Mouse (Mus musculus): ENCODE data around the gene Car11.
A peak's percentile ranks its signal among the peaks of the same experiment; 100 is the strongest.
"Not testable (repeated sequence)": the region's sequence is repeated elsewhere in the genome, so short reads cannot be mapped to it uniquely, and the experiment has no call there.

Car11 gene

DNA sequence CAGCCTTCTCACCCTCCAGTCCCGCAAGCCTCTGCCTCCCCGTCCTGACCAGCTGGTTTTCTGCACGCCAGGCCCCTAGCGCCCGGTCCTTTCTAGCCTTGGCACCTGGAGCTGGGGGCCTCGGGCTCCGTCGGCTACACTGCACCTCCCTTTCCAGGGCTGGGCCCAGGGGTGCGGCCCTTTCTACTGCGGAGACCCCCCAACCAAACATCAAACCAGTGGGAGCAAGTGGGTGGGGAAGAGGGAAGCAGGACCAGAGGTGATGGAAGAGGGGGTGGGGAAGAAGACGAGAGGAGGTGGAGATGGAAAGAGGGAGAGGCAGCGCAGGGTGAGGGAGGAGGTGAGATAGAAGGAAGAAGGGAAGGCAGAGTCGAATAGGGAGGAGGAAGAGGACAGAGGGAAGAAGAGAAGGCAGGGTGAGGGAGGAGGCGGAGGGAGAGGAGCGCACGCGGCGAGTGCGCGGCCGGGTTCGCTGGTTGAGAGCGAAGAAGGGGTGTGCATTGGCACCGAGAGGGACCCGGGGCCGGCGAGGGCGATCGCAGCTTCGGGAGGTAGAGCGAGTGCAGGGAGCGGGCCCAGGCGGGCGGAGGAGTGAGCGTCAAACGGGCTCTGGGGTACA, at the start of gene Car11:
TSS of gene Car11 (plus strand) at position 321 of the 619 bp plus-strand sequence.
- DNase-seq (ENCODE audit: low spot score) = no peak

DNA sequence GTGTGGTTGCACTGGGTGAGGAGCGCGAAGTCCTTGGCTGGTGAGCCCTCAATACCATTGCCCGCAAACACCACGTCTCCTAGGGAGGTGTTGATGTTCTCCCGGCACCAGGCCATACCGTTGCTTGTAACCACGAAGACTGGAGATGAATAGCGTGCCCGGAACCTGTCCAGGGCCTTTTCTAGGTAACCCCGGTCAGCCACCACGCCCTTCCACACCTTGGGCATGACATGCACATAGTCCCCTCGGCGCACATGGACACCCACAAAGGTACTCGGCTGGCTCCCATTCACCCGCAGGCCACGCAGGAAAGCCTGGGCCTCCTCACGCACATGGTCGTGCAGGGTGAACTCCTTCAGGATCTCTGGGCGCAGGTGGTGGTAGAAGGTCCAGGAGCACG, 49.2 kb upstream of the Car11 start:
- DNase-seq (ENCODE audit: low spot score) = not testable (repeated sequence)

DNA sequence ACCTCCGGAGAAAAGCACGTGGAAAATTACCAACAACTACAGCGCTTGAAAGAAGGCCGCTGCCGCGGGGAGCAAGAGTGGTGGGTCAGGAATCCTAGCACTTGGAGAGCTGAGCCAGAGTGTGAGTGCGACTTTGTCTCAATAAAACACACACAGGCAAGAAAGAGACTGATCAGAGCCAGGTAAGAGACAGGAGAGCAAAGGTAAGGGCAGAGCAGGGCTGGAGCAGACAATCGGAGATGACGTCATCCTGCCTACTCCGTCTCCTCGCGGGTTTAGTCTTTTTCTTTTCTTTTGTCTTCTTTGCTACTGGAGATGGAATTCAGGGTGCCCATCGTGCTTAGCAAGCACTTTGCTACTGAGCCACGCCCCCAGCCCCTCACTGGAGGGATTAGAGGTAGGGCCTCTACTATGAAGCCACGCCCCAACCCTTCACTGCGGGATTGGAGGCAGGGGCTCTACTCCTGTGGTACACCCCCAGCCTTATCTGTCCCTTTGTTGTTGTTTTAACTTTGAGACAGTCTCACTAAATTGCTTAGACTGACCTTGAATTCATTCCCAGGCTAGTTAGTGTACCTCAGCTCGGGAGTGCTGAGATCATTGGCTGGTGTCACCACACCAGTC, 45.1 kb upstream of the Car11 start:
- no peak for DNase-seq (ENCODE audit: low spot score)

DNA sequence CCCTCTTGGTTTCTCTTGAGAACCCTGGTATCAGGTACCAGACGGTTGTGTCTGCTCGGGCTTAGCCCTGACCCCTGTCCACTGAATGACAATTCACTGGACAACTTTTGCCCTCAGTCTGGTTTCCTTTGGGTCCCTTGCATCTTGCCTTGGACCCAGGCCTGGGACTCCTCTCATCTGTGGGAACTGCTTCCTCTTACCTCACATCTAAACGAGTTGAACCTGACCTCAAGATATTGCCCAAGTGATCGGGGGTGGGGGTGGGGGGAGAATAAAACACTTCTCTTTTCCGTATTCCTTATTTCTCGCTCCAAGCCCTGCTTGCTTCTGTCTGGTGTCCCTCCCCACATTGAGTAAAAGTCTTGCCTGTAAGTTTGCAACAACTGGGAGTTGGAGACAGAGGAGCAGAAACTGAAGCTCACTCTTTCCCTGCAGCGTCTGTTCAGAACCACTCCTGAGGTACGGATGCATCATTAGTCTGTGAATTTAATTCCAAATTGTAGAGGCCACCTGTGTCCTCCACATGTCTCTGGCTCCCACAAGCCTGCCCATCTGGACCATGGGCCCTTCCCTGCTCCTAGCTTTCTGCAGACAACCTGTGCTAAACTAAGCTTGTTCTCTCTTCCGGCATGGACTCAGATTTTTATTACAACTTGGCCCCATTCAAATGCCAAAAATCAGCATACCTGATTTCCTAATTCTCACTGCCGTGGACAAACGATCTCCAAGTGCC, 38.7 kb upstream of the Car11 start:
- no peak for DNase-seq (ENCODE audit: low spot score)

DNA sequence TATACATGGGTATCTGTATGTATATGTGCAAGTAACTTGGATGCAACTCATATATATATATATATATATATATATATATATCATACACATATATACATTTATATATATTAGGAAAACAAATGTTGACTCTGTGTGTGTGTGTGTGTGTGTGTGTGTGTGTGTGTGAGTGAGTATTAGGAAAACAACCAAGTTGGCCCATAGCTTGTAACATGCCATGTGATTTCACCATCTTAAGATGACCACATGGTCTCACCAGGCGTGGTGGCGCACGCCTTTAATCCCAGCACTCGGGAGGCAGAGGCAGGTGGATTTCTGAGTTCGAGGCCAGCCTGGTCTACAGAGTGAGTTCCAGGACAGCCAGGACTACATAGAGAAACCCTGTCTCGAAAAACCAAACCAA, 37.9 kb upstream of the Car11 start:
- not testable (repeated sequence) for DNase-seq (ENCODE audit: low spot score)

DNA sequence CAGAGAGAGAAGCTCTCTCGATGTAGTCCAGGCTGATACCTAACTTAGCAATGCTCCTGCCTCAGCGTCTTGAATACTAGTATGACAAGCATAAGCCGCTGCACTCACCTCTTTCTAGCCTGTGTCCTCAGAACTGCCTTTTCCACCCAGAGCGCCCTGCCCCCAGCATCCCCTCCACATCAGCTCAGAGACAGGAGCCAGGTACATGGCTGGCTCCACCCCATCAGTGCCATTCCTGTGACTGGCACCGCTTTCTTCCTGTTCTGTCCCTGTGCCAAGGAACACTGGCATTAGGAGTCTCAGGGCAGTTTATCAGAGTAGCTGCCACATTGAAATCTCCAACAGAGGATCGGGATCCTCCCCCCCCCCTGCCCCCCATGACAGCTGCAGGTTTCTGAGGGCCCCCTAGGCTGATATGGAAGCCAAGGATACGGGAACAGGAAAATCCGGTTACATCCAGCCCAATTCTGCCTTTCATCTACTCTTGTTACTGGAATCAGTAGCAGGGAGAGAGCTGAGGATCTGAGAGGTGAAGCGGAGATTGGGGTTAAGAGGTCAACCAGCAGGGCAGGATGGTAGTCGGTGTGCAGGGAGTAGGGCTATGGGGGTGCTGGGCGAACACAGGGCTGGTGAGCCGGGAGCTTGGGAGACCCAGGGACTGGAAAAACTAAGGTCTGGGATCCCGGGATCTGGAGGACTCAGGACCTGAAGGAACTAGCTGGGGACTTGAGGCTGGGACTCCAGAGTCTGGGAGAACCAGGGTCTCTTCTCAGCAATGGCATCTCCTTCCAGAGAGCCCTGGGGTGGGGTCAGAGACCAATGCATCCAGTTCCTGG, 34.1 kb upstream of the Car11 start:
- no peak for DNase-seq (ENCODE audit: low spot score)

DNA sequence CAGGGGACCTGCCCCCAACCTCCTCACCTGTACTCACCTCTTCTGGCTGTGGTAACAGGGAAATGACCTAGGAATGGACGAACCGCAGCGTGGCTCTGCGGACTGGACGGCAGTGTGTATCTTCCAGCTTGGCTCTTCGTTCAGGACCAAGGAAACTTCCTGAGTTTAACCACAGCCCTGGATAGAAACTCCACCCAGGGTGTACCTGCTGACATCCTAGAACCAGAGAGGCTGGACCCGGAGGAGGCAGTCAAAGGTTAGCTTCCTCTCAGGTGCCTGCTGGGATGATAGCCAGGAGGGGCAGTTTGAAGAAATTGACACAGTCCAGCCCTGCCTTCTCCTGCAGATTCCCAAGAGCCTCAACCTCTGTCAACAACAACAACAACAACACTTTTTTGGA, 33.5 kb upstream of the Car11 start, which contains the start of gene Fut2:
TSS of gene Fut2 (minus strand) at position 234 of the 400 bp plus-strand sequence.
- DNase-seq (ENCODE audit: low spot score) = no peak

DNA sequence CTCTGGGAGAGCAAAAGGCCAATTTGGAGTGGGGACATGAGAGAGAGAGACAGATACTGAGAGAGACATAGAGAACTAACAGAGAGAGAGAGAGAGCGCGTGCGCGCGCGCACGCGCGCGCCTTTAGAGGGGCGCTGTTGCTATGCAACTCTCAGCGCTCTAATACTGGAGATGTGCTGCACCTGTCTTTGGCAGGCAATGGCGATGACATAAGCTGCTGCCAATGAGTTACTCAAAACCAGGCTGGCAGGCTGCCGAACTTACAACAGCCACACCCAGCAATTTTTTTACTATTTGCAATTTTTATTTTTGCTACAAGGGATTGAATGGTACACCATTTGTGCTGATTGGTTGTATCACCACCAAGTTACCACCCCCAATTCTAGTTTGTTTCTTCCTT, 31.9 kb upstream of the Car11 start:
- DNase-seq (ENCODE audit: low spot score) = no peak

DNA sequence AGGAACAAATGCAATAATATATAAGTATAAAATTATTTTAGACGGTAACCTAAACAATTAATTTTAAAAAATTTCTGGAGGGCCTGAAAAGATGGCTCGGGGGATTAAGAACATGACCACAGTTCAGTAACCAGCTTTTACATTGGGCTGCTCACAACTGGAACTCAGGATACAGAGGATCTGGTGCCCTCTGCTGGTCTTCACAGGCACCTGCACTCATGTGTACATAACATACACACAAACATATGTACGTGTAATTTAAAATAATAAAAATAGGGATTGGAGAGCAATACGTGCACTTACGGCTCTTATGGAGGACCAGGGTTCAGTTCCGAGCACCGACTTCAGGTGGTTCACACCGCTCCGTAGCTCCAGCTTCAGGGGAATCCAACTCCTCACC, 30.7 kb upstream of the Car11 start:
- no peak for DNase-seq (ENCODE audit: low spot score)

DNA sequence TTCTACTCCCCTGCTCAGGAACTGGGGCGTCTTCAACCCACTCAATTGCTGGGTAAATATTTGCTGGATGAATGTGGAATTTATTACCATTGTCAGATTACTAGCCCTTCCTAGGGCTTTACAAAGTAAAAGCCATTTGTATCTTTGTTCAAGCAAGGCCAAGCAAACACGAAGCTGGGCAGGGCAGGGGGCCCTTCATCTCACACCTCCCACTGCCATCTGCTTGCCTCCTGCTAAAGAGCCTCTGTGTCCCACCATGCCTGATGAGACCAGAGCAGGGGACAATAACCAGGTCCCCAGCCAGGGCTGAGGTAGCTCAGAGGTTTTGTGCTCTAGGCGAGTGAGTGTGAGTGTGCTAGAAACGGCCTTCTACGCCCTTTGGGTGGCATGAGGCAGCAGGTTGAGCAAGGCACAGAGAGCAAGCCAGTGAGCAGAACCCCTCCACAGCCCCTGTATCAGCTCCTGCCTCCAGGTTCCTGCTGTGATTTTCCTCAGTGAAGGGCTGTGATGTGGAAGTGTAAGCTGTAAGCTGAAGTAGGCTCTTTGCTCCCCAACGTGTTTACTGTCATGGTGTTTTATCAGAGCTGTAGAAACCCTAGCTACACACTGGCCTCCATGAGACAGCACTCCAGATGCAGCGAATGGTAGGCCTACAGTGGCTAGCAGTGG, 21.9 kb upstream of the Car11 start:
- no peak for DNase-seq (ENCODE audit: low spot score)

DNA sequence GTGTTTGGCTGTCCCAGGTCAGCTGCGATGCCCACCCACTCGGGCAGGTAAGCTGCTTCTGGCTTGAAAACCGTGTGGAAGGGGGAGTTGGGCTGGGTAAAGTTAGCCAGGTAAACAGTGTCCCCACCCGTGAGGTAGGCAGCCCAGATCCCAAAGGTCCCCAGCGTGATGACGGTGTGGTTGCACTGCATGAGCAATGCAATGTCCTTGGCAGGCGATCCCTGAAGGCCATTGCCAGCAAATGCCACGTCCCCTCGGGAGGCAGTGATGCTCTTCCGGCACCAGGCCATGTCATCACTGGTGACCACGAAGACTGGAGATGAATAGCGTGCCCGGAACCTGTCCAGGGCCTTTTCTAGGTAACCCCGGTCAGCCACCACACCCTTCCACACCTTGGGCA, 21.1 kb upstream of the Car11 start:
- no peak for DNase-seq (ENCODE audit: low spot score)

DNA sequence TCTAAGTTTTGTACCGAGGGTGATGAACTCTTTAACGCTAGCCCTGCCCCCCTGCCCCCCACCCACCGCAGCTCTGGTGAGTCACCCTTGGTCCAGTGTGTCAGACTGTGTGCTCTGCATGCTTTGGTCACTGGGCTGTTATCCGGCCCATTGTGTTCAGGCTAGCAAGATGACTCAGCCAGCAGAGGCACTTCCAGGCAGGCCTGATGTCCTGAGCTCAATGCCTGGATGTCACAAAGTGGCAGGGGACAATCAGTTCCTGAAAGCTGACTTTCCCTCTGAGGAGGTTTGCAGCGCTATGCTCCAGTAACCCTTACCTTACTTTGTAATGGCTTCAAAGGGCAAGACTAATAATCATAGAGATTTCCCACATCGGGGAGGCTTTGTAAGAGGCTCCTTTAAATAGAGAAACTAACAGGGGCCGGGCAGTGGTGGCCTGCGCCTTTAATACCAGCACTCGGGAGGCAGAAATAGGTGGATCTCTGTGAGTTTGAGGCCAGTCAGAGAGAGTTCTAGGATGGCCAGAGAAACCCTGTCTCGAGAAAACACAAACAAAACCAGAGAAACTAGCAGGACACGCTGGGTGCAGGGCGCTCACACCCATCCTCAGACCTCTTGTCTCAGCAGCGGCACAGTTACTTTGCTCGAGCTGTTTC, 19.5 kb upstream of the Car11 start:
- no peak for DNase-seq (ENCODE audit: low spot score)

DNA sequence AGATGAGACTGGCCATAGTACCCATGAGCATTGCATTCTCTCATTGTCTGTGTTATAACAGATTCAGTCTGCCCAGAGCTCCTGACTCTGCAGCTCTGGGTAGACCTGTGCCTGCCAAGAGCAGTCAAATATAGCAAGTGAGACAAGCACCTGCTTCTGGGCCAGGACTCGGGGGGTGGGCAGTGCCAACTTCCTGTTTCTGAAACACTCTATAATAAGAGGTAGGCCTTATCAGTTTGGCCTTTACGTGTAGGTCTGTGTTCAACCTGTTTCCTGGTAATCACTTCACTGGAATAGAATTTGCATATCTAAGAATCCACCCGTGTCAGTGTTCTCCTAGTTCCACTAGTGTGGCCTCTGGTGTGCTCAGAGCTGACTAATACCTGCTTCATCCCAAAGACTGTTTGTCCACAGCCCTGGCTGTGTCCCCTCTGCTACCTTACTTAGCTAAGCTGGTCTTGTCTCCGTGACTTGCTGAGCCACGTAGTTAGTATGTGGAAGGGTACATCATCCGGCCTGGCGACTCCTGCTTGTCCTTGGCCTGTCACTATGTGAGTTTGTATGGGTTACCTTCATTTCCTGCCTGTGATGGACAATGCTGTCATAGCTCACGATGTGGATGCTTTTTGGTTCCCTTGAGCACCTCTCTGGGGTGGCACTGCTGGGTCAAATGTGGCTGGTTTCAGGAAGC, 18.5 kb upstream of the Car11 start:
- DNase-seq (ENCODE audit: low spot score) = no peak

DNA sequence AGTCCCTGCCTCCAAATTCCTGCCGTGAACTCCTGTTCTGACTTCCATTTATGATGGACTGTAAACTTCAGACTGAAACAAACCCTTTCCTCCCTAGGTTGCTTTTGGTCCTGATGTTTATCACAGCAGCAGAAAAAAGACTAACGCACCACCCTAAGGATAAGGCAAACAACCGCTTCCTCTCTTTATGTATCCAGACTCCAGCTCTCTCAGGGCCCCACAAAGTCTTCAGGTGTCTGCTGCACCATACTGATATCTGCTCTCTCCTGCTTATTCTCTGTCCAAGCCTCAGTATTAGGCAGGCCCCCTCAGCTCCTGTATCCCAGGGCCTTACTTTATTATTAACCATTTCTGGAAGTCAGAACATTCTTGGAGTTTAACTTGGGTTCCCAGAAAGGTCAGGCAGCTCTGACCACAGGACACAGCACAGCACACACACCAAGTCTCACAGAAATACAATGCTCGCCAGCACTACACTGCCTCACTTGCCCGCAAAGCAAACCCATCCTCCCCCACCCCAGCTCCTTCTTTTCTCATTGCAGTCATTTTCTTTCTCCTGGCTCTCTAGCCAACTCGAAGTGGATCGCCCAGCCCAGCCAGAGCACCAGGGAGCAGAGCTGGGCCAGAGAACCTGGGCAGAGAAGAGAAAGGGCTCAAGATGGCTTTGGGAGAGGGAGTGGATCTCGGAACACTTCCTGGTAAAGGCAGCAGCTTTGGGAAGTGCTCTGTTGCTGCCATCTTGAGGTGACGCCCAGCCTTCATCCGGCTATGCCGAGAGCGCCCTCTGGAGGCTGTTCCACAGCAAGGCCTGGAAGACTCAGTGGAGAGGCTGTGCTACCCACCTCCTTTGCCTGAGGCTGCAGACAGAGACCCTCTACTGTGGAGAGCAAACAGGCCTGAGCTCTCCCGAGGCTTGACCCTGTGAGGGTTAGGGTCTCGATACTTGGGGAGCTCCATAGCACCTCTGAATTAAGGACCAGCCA, 17.2 kb upstream of the Car11 start:
- DNase-seq (ENCODE audit: low spot score) = peak; percentile 89

DNA sequence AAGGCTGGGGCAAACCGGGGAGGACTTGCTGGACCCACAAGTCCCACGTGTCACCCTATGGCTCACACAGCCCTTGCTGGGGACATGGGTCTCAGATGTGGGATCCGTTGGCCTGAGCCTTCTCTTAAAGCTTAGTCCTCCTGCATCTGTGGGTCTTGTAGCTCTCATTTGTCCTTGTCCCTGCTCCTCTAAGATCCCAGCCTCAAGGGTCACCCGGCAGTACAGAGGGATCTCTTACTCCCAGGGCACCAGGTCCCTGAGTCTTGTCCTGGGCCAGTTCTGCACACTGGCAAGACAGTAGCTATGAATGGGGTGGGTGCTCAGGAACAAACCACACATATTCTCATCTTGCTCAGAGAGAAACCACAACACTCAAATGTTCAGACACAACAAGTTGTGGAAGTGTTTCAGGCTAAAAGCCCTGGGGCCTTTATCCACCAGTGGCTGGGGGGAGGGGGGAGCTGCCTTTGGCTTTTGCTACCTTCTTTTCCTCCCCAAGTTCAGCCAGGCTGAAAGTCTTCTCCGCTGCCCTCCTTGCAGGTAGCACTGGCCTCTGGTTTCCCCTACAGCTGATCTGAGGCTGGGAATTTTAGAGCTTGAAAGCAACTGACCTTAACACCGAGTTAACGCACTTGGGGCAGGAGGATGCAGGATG, 16.1 kb upstream of the Car11 start, which contains the start of gene Ntn5:
TSS of gene Ntn5 (plus strand) at position 627 of the 655 bp plus-strand sequence.
- no peak for DNase-seq (ENCODE audit: low spot score)

DNA sequence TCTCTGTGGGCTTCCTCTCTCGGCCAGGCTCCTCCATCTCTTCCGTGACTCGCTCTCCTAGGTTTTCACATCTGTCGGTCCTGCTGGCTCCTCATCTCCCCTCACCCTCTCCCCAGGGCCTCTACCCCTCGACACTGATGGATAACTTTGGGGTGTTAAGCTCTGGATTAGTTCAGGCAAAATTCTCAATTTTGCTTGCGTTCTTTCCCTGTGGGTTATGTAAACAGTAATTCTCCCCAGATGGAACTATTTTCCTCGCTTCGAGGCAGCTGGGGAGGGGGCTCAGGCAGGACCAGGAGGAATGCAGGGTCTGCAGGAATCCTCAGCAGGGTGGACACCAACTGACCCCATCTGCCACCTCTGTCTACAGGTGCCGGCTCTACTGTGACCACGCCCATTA, 13.8 kb upstream of the Car11 start:
- no peak for DNase-seq (ENCODE audit: low spot score)

DNA sequence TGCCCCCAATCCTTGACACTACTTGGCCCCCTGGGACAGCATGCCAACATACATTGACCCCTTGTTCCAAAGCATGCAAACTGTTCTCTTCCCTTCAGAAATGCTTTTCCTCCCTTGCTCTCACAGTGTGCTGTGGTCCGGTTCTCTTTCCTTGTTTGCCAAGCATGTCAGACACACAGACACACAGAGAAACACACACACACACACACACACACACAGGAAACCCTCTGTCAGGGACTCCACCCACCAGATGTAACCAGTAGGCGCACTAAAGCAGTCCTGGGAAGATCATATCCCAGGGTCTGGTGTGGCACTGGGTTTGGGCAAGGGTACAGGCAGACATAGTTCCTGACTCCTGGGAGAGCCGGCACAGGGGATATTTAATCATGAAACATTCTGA, 12.8 kb upstream of the Car11 start:
- DNase-seq (ENCODE audit: low spot score) = no peak

DNA sequence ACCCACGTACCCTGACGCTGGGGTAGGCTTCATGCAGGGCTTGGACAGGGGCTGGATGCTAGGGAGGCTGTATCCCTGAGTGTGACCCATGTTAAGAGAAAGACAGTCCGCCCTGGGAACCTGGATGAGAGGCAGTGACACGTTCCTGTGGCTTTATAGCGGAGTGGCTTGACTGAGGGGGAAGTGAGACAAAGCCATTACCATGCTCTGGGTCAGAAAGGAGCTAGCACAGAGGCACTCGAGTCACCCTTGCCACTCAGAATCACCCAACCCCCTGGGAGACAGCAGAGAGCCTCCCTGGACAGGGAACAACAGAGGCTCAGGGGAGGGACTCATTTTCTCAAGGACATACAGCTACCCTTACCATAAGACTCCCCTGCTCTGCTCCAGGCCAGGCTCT, 10.5 kb upstream of the Car11 start:
- no peak for DNase-seq (ENCODE audit: low spot score)

DNA sequence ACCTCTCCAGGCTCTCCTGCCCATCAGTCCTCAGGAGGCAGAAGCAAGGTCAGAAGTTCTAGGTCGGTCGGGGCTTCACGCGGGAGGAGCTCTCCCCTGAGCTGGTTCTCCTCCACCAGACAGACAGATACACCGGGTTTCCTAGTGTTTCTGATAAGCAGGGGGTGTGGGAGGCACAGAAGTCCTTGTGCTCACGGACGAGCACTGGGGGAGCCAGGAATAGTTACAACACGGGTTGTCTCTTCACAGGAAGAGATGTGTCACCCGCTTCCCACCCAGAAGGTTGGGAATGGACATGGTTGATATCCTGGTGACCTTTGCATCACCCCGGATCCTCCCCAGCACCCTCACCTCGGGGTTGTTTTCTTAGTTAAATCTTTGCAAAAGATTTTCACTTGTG, 9.8 kb upstream of the Car11 start:
- no peak for DNase-seq (ENCODE audit: low spot score)
